Mouse (Mus musculus) cerebellum, adult 9-10 months (tissue): ENCODE measurements around the gene Zscan12.

Source experiments
- DNase-seq: peaks from one replicate; pipeline ENCODE4 v3.0.0; 2022

Zscan12 gene

GRCm38 (mm10) chr13:21362621-21363248, at the start of gene Zscan12:
Gene Zscan12, plus strand, starts transcription at chr13:21362820.
- DNase-seq, result peak; percentile 91

GRCm38 (mm10) chr13:21312854-21313253, 49.8 kb upstream of the Zscan12 start:
- no peak for DNase-seq

- no peak for DNase-seq
These were observed 48.7 kb upstream of the Zscan12 start for GRCm38 (mm10) chr13:21313903-21314302.

- no peak for DNase-seq
These were observed 42.4 kb upstream of the Zscan12 start for GRCm38 (mm10) chr13:21320262-21320661.

GRCm38 (mm10) chr13:21321890-21322494, 40.6 kb upstream of the Zscan12 start:
- peak; percentile 34 for DNase-seq

GRCm38 (mm10) chr13:21322509-21323375, 39.9 kb upstream of the Zscan12 start:
- DNase-seq, result peak; percentile 72

GRCm38 (mm10) chr13:21323405-21323804, 39.2 kb upstream of the Zscan12 start:
- no peak for DNase-seq

- peak; percentile 39 for DNase-seq
These were observed 36.4 kb upstream of the Zscan12 start for GRCm38 (mm10) chr13:21326191-21326590.

GRCm38 (mm10) chr13:21326657-21327211, 35.9 kb upstream of the Zscan12 start:
- DNase-seq, result peak; percentile 76

- DNase-seq, result no peak
These were observed 35.2 kb upstream of the Zscan12 start for GRCm38 (mm10) chr13:21327424-21327823.

- DNase-seq, result no peak
These were observed 16.0 kb upstream of the Zscan12 start, which contains the start of gene Olfr1367 for GRCm38 (mm10) chr13:21346610-21347009. Gene Olfr1367, plus strand, starts transcription at chr13:21346910.

- no peak for DNase-seq
These were observed 12.0 kb upstream of the Zscan12 start for GRCm38 (mm10) chr13:21350593-21350992.

GRCm38 (mm10) chr13:21363719-21364118, 1.1 kb downstream of the Zscan12 start:
- DNase-seq, result no peak

GRCm38 (mm10) chr13:21366635-21367034, 4.0 kb downstream of the Zscan12 start:
- no peak for DNase-seq

- DNase-seq, result no peak
These were observed 10.1 kb downstream of the Zscan12 start for GRCm38 (mm10) chr13:21372700-21373099.

GRCm38 (mm10) chr13:21377773-21378172, 15.2 kb downstream of the Zscan12 start:
- no peak for DNase-seq

- no peak for DNase-seq
These were observed 32.6 kb downstream of the Zscan12 start for GRCm38 (mm10) chr13:21395211-21395610.

- no peak for DNase-seq
These were observed 33.0 kb downstream of the Zscan12 start for GRCm38 (mm10) chr13:21395623-21396022.

GRCm38 (mm10) chr13:21396048-21396447, 33.4 kb downstream of the Zscan12 start:
- peak; percentile 23 for DNase-seq

GRCm38 (mm10) chr13:21397486-21397885, 34.9 kb downstream of the Zscan12 start:
- no peak for DNase-seq

GRCm38 (mm10) chr13:21401166-21401565, 38.5 kb downstream of the Zscan12 start:
- no peak for DNase-seq

- no peak for DNase-seq
These were observed 39.1 kb downstream of the Zscan12 start for GRCm38 (mm10) chr13:21401636-21402286.
